Mouse (Mus musculus): ENCODE measurements around the gene Zbtb18. TPM values are rescaled to one million over a fixed set of nuclear protein-coding genes. Genes with fewer than 3 reads are reported as not detected.
"Not testable (repeated sequence)": the region's sequence is repeated elsewhere in the genome, so short reads cannot be mapped to it uniquely, and the experiment has no call there.

Gene Zbtb18
- total RNA-seq, 4 experiments from 2014 or later, result 279 to 374 (median 318) TPM

- DNase-seq (ENCODE audit: low spot score in 2 of 2), result peak in 1 of 2 experiments; percentile 45
These were observed 4.9 kb downstream of the Zbtb18 start for GRCm38 (mm10) chr1:177447086-177447485.

DNA sequence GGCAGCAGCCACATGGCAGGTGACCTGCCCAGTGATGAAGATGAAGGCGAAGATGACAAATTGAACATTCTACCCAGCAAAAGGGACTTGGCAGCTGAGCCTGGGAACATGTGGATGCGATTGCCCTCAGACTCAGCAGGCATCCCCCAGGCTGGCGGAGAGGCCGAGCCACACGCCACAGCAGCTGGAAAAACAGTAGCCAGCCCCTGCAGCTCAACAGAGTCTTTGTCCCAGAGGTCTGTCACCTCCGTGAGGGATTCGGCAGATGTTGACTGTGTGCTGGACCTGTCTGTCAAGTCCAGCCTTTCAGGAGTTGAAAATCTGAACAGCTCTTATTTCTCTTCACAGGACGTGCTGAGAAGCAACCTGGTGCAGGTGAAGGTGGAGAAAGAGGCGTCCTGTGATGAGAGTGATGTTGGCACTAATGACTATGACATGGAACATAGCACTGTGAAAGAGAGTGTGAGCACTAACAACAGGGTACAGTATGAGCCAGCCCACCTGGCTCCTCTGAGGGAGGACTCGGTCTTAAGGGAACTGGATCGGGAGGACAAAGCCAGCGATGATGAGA lies 5.5 kb downstream of the Zbtb18 start:
- no peak for DNase-seq (ENCODE audit: low spot score in 2 of 2)

DNA sequence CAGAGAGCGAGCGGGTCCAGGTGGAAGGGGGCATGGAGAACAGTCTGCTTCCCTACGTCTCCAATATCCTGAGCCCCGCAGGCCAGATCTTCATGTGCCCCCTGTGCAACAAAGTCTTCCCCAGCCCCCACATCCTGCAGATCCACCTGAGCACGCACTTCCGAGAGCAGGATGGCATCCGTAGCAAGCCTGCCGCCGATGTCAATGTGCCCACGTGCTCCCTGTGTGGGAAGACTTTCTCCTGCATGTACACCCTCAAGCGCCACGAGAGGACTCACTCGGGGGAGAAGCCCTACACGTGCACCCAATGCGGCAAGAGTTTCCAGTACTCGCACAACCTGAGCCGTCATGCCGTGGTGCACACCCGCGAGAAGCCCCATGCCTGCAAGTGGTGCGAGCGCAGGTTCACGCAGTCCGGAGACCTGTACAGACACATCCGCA lies 6.0 kb downstream of the Zbtb18 start:
- DNase-seq (ENCODE audit: low spot score in 2 of 2), result peak in 1 of 2 experiments; percentile 55

DNA sequence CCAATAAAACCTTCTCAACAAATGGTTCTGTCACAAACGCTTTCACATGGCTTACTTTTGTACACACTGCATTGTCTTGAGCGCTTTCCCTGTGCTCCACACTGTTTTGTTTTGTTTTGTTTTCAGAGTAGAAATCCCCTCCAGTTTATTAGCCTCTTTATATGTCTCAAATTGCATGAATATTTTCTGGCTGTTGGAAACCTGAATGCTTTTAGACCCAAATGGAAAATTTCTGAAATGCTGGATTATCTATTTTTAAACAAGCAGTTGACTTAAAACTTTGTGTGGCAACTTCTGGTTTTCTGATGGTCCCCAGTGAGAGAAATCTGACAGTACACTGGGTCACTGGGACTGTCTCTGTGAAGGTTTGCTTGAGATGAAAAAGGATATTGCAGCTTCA lies 6.8 kb downstream of the Zbtb18 start:
- no peak for DNase-seq (ENCODE audit: low spot score in 2 of 2)

- DNase-seq (ENCODE audit: low spot score in 2 of 2), result not testable (repeated sequence)
These were observed 7.7 kb downstream of the Zbtb18 start for GRCm38 (mm10) chr1:177449857-177450256.

- DNase-seq (ENCODE audit: low spot score in 2 of 2), result no peak
These were observed 8.9 kb downstream of the Zbtb18 start for GRCm38 (mm10) chr1:177451041-177451440.

DNA sequence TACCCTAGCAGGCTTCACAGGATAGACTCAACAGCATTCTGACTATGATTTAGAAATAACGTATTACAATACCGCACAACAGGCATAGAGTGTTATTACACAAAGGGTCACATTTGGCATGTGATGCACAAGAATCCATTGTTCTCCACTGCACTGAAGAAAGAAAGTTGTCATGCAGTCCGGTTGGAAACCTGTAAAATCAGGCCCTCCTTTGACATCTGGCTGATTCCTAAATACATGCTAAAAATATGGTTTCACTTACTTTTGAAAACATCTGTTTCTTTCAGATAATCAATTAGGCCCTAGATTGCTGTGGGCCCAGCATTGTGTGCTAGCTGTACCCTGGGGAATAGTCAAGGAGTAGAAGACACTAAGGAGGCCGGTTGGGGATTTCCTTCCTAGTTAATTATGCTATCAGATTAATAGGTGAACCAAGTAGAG lies 9.9 kb downstream of the Zbtb18 start:
- no peak for DNase-seq (ENCODE audit: low spot score in 2 of 2)

DNA sequence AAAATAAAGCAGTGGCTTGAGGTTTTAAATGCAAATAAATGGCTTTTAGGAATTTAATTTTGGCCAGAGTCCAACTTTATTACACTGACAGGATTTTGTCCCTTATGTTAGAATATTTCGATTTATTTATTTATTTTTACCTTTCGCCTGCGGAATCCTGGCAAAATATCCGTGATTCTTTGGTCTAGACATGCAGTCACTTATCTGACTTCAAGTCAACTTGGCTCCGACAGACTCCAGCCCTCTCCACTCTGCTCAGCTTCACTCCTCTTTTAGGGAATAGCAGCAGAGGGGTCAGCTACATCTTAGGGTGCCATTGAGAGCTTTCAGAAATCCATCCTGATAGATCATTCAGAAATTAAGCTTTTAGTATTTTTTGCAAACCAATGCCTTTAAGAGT lies 10.8 kb downstream of the Zbtb18 start:
- DNase-seq (ENCODE audit: low spot score in 2 of 2), result no peak

GRCm38 (mm10) chr1:177453806-177454205 lies 11.7 kb downstream of the Zbtb18 start:
- no peak for DNase-seq (ENCODE audit: low spot score in 2 of 2)

GRCm38 (mm10) chr1:177454492-177454891 lies 12.3 kb downstream of the Zbtb18 start:
- DNase-seq (ENCODE audit: low spot score in 2 of 2), result no peak

DNA sequence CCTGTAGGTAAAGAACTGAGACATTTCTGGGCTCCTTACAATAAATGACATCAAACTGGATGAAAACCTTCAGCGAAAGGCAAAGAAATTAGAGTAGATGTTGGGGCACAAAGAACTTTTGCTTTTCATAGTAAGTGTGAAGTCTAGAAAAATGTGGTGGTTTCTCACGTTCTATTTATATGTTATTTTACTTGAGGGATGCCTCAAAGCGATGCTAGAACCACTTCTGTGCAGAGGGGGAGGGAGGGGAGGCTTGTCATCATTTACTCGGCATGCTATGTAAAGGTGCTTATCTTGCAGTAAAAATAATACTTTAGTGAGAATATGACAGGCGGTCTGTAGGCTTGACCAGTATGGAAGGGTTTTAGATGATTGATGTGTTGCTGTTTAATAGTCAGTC lies 13.3 kb downstream of the Zbtb18 start:
- DNase-seq (ENCODE audit: low spot score in 2 of 2), result no peak

DNA sequence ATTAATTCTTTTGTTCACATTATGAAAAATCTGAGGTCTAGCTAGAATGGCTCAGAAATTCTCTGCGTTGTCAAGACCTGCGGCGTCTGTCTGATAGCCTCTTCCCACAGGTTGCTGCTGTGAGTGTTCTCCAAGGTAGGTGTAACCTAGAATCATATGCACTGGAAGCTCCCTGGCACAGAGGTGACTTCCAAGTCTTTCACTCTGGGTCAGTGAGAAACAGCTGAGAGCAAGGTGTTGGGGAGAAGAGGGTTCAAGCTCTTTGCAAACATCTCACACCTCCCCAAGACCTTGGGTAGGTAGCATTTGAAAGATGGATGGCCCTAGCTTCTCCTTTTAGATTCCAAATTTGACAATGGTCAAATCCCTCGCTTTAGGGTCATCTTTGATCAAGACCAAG lies 14.1 kb downstream of the Zbtb18 start:
- DNase-seq (ENCODE audit: low spot score in 2 of 2), result no peak

GRCm38 (mm10) chr1:177456772-177457171 lies 14.6 kb downstream of the Zbtb18 start:
- DNase-seq (ENCODE audit: low spot score in 2 of 2), result no peak

DNA sequence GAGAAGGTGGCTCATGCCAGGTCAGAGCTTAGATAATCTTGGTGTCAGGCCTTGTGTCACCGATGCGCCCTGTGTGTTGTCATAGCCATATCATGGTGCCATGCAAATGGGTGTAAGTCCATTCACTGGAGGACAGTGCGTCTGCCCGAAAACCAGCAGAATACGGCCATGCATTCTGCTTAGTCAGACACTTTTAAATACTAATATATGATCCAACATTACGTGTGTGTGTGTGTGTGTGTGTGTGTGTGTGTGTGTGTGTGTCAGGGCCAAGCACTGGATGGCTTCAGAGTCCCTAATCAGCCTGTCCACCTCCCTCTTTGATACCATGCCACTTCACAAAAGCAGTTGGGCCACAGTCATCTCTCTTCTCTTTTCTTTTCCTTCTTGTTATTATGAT lies 15.8 kb downstream of the Zbtb18 start:
- no peak for DNase-seq (ENCODE audit: low spot score in 2 of 2)

- DNase-seq (ENCODE audit: low spot score in 2 of 2), result no peak
These were observed 16.6 kb downstream of the Zbtb18 start for GRCm38 (mm10) chr1:177458456-177459389.

GRCm38 (mm10) chr1:177459536-177459935 lies 17.4 kb downstream of the Zbtb18 start:
- DNase-seq (ENCODE audit: low spot score in 2 of 2), result no peak

DNA sequence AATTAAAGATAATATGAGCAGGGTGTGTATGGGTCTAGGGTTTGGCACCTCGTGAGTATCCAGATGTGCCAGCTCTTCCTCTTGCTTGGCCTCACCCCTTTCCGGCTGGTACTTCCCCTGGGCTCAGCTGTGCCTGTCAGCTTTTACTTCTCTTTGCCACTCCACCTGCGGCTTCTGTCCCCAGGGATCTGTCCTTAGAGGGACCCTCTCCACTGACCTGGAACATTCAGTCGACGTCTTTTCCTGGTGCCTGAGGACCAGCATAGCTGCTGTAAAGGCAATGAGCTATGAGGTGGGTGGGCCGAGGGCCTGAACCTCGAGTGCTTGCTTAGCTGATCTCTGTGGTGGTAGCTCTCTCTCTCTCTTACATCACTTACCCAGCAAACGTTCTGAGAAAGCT lies 25.0 kb downstream of the Zbtb18 start:
- no peak for DNase-seq (ENCODE audit: low spot score in 2 of 2)

DNA sequence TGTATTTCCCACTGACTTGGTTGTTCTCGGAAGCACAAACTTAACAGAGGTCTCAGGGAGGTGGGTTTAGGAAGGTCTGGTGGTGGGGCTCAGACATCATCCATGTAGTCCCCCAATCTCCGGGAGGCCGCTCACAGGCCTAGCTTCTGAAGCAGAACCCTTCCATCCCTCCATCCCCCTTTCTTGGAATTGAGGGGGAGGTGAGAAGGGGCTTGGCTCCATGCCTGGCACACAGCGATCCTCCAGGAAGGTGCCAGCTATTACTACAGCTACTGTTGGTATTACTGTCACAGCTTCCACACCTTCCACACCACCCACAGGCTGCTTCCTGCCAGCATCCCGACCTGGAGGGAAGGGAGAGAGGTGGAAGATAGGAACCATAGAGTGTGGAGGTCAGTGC lies 26.3 kb downstream of the Zbtb18 start:
- DNase-seq (ENCODE audit: low spot score in 2 of 2), result peak in 1 of 2 experiments; percentile 76

GRCm38 (mm10) chr1:177470091-177470490 lies 27.9 kb downstream of the Zbtb18 start:
- DNase-seq (ENCODE audit: low spot score in 2 of 2), result no peak

- no peak for DNase-seq (ENCODE audit: low spot score in 2 of 2)
These were observed 28.8 kb downstream of the Zbtb18 start for GRCm38 (mm10) chr1:177470951-177471350.

DNA sequence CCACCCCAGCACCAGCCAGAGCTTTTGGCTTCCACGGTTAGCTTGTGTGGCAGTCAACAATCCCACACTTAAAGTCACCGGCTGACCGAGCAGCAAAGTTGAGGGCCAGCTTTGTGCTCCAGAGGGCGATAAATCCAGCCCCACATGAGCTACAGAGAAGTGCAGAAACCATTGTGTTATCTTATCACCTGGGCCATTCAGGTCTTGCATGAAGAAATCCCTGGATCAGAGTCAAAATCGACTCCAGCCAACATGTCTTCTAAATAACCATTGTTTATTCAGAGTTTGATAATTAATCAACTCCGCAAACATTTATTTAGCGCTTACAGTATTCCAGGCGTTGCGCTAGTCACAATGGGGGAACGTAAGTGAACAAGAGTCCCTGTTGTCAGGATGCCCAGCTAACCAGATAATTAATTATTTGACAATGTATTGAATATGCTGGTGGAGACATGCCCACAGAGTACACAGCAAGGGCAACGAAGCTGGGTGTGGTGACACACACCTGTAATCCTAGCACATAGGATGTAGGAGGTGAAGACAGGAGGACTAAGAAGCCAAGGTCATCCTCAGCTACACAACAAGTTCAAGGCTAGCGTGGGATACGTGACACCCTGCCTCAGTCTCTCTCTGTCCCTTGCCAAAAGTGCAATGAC lies 33.5 kb downstream of the Zbtb18 start:
- DNase-seq (ENCODE audit: low spot score in 2 of 2), result no peak

DNA sequence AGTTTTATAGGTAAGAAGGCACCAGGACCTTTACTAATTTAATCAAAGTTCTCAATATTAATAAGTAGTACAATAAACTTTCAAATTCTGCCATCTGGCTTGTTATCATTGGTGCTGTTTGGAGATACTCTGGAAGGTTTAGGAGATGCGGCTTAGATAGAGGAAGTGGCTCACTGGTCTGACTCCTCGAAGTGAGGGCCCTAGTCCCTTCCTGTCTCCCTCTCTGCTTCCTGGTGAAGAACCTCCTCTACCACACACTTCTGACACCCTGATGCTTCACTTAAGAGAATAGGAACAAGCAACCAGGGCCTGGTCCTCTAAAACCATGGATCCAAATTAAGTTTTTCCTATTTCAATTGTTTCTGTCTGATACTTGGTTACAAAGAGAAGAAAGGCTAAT lies 36.4 kb downstream of the Zbtb18 start:
- DNase-seq (ENCODE audit: low spot score in 2 of 2), result no peak
